Mouse (Mus musculus): Measurements from ENCODE around the gene Adamts8.

Gene Adamts8

GRCm38 (mm10) chr9:30985782-30986181 is 43.4 kb downstream of the Adamts8 start:
- ATAC-seq (ENCODE audit: low TSS enrichment): no peak

- no peak for ATAC-seq (ENCODE audit: low TSS enrichment)
Observed at GRCm38 (mm10) chr9:30993106-30993505, 50.7 kb downstream of the Adamts8 start.

GRCm38 (mm10) chr9:30996590-30997562 is 54.5 kb downstream of the Adamts8 start:
- ATAC-seq (ENCODE audit: low TSS enrichment): no peak

GRCm38 (mm10) chr9:31000641-31001040 is 58.3 kb downstream of the Adamts8 start:
- no peak for ATAC-seq (ENCODE audit: low TSS enrichment)

GRCm38 (mm10) chr9:31002528-31002927 is 60.2 kb downstream of the Adamts8 start:
- ATAC-seq (ENCODE audit: low TSS enrichment): no peak

GRCm38 (mm10) chr9:31009334-31009733 is 67.0 kb downstream of the Adamts8 start:
- no peak for ATAC-seq (ENCODE audit: low TSS enrichment)

- ATAC-seq (ENCODE audit: low TSS enrichment): no peak
Observed at GRCm38 (mm10) chr9:31010040-31010439, 67.7 kb downstream of the Adamts8 start.

GRCm38 (mm10) chr9:31010749-31011148 is 68.4 kb downstream of the Adamts8 start:
- ATAC-seq (ENCODE audit: low TSS enrichment): no peak

- peak; percentile 57 for ATAC-seq (ENCODE audit: low TSS enrichment)
Observed at GRCm38 (mm10) chr9:31011533-31011932, 69.2 kb downstream of the Adamts8 start.

GRCm38 (mm10) chr9:31012674-31013073 is 70.3 kb downstream of the Adamts8 start:
- ATAC-seq (ENCODE audit: low TSS enrichment): no peak

GRCm38 (mm10) chr9:31013415-31013814 is 71.1 kb downstream of the Adamts8 start:
- no peak for ATAC-seq (ENCODE audit: low TSS enrichment)
